Mouse (Mus musculus) B cell, adult 62 days (primary cell): ENCODE results near the gene Tmem25. TPM values are rescaled to one million over a fixed set of nuclear protein-coding genes. Genes with fewer than 3 reads are reported as not detected.

ENCODE experiments used
- total RNA-seq: library from RNA; stranded (reverse); gene quantifications from 4 replicates; pipeline ENCODE4 v1.2.4, GENCODE M21; 2023

The Tmem25 gene
- total RNA-seq: 0.51 to 0.67 TPM (median 0.63 TPM) in 3 of 4 replicates, not detected in the other

GRCm38 (mm10) chr9:44799102-44799957 lies at the start of gene Tmem25:
Tmem25 (minus strand) TSS chr9:44799307.

DNA sequence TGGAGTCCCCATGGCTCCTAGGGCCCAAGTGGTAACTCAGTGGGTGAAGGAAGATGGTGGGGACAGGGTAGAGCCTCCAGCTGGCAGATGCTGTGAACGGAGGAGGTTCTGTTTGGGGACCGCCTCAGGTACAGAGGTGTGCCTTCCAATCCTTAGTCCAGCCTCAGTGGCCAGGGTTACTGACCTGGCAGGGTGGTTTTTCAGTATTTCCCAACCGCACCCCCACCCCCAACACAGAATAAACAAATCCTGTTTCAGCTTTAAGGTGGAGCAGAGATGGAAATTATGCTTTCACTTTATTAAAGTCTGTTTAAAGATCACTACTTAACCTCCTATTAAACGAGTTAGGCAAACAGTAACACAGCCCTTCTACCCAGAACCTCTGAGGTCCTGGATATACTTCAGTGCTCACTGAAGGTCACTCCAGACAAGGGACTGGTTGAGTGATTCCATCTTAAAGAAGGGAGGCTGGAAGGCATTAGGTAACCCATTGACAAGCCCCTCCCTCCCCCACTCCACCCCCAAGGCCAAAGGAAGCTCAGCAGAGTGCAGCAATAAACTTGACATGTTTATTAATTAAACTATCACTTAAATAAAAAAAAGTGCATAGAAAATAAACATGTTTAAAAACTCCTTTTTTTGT lies 3.8 kb upstream of the Tmem25 start, which contains the start of gene Ttc36:
Ttc36 (minus strand) TSS at position 265 of the 643 bp plus-strand sequence.

DNA sequence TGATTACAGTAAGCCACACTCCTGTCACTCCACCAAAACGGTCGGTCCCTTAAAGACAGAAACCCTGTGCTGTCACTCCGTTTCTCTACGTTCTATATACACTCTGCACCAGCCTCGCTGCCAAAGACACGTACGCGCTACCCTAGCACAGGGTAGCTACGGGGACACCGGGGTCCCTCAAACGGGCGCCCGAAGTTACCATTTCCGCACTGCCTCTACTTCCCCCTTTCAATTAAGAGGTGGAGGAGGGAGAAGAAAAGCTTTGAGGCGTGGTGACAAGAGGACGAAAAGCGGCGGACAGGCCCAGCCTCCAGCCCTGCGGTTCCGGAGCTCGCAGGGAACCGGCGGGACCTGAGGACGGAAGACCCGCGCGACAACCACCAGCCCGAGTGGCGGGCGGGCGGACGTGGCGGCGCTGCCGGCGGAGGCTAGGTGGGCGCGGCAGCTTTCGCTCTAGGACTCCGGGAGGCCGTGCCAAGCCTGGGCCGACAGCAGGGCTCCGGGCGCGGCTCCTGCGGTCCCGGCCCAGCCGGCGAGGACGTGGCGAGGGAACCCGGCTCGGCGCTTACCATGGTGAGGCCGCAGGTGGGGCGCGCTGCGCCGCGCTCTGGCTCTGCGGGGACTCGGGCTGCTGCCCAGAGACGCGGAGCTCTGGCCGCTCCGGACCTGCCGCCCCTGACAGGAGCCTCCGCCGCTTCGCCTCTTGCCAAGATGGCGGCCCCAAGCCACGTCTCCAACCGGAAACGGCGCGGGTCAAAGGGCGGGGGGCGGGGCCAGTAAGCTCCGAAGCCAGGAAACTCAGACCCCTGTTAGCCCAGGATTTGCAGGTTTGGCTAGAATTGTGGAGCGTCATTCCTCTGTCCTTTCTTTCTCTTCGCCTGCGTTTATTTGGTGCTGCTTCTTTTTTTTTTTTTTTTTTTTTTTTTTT lies 31.7 kb downstream of the Tmem25 start, which contains the start of the genes Arcn1 and Ift46:
Arcn1 (minus strand) TSS at position 745 of the 928 bp plus-strand sequence.
Ift46 (plus strand) TSS at position 808 of the 928 bp plus-strand sequence.

Other genes starting within 250 kb of the Tmem25 start
- 251 to 279 TPM (median 270 TPM) in 4 replicates for gene Cxcr5, start 237.4 kb downstream of the Tmem25 start, total RNA-seq
- gene Ddx6, start 194.4 kb downstream of the Tmem25 start, total RNA-seq: 298 to 313 TPM (median 307 TPM) in 4 replicates
- not detected in 4 replicates for gene Treh, start 126.1 kb downstream of the Tmem25 start, total RNA-seq
- 0.76 TPM in 1 of 4 replicates, not detected in the others for gene Phldb1, start 64.1 kb downstream of the Tmem25 start, total RNA-seq
- gene Arcn1, start 31.5 kb downstream of the Tmem25 start, total RNA-seq: 133 to 144 TPM (median 140 TPM) in 4 replicates
- gene Ift46, start 31.4 kb downstream of the Tmem25 start, total RNA-seq: 56.6 to 64.5 TPM (median 59.5 TPM) in 4 replicates
- gene Ttc36, start 3.8 kb upstream of the Tmem25 start, total RNA-seq: 2.6 to 4.9 TPM (median 4.3 TPM) in 4 replicates
- gene Kmt2a, start 82.0 kb upstream of the Tmem25 start, total RNA-seq: 127 to 158 TPM (median 134 TPM) in 4 replicates
- 123 to 144 TPM (median 136 TPM) in 4 replicates for gene Atp5l, start 121.4 kb upstream of the Tmem25 start, total RNA-seq
- 76.8 to 101 TPM (median 82.4 TPM) in 4 replicates for gene Ube4a, start 166.3 kb upstream of the Tmem25 start, total RNA-seq
- gene Cd3g, start 181.1 kb upstream of the Tmem25 start, total RNA-seq: 1.2 to 2.6 TPM (median 2.0 TPM) in 4 replicates
- gene Cd3d, start 182.5 kb upstream of the Tmem25 start, total RNA-seq: 1.2 to 3.9 TPM (median 1.8 TPM) in 4 replicates
- gene Cd3e, start 210.3 kb upstream of the Tmem25 start, total RNA-seq: 3.2 to 4.5 TPM (median 3.7 TPM) in 4 replicates
- 0.52 to 1.4 TPM (median 0.77 TPM) in 4 replicates for gene Mpzl2, start 240.5 kb upstream of the Tmem25 start, total RNA-seq